Mouse (Mus musculus): ENCODE measurements around the gene Nol4l.

Nol4l gene

DNA sequence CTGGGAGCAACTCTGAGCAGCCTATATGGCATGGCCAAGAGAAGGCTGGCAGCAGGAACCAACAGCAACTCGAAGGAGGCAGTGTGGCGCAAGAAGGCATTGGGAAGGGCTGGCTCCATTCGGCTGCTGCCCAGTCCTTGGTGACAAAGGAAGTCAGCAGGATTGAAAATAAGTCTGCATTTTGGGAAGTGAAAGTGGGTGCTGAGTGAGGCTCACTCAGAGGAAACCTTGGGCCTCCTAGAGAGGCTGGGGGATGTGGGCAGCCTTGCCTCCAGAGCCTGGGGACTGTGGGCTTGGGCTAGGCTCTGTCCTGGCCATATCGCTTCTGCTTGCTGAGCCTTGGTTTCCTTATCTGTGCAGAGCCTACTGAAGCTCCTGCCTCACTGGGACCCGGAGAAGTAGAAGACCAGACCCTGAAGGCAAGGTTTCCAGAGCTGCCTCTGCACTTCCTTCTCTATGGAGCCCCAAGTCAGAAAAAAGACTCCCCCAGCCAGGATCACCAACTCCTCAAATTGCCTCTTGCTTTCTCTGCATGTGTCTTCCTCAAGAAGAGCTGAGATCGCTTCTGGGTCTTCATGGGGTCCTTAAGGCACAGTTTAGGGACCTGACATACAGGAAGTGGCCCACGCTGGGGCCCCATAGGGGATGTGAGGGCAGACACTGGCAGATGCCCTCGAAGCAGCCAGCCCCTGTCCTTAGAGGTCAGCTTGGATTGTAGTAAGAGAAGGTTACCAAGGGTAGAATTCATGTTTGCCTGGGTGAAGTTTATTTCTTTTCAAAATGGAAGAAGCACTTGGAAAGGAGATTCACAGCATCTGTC lies 14.3 kb upstream of the Nol4l start:
- peak; percentile 80 to 86 for DNase-seq (ENCODE audit: low read depth in 1 of 2, low spot score in 2 of 2)

DNA sequence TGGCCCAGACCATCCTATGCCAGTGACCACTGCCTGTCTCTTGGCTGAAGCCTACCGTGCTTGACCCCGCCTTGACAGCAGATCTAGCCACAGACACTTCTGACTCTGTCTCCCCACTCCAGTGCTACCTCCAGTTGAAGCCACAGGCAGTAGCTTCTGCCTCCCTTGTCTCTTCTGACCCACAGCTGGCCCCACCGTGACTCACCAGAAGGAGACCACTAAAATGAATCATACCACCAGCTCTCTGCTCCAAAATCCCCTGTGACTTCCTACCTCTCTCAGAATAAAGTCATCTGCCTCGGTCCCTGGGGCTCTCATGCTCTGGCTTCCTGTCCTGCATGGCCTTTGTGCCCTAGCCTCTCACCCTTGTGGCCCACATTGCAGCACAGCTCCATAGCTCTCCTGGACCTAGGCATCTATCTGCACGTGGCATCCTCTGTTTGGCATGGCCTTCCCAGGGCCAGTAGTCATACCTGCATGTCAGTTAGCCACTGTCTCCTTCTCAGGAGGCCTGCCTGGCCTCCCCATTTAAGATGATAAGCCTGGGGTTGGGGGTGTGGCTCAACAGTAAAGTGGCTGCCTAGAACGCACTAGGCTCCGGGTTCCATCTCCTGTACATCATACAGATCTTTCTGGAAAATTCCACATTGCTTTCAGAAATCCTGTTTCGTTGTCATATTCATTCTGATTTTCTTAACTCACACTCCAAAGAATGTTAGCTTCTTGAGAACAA lies 13.3 kb upstream of the Nol4l start:
- DNase-seq (ENCODE audit: low read depth in 1 of 2, low spot score in 2 of 2): no peak

- DNase-seq (ENCODE audit: low read depth in 1 of 2, low spot score in 2 of 2): no peak
Measured at GRCm38 (mm10) chr2:153538898-153539297, 9.1 kb upstream of the Nol4l start.

DNA sequence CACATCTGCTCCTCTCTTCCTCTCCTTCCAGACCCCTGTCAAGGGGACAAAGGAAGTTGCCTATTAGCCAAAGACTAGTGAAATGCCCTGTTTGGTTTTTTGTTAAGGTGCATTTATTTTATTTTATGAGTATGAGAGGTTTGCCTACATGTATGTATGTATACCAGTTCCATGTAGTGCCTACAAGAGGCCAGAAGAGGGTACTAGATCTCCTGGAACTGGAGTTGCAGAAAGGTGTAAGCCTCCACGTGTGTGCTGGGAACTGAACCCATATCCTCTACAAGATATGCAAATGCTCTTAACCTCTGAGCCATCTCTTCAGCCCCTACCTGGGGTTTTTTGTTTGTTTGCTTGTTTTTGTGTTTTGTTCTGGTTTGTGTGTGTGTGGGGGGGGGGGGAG lies 4.2 kb upstream of the Nol4l start:
- DNase-seq (ENCODE audit: low read depth in 1 of 2, low spot score in 2 of 2): no peak

- no peak for DNase-seq (ENCODE audit: low read depth in 1 of 2, low spot score in 2 of 2)
Measured at GRCm38 (mm10) chr2:153530948-153531347, 1.2 kb upstream of the Nol4l start.

- no peak for DNase-seq (ENCODE audit: low read depth in 1 of 2, low spot score in 2 of 2)
Measured at GRCm38 (mm10) chr2:153529365-153529781, 398 bp downstream of the Nol4l start.

DNA sequence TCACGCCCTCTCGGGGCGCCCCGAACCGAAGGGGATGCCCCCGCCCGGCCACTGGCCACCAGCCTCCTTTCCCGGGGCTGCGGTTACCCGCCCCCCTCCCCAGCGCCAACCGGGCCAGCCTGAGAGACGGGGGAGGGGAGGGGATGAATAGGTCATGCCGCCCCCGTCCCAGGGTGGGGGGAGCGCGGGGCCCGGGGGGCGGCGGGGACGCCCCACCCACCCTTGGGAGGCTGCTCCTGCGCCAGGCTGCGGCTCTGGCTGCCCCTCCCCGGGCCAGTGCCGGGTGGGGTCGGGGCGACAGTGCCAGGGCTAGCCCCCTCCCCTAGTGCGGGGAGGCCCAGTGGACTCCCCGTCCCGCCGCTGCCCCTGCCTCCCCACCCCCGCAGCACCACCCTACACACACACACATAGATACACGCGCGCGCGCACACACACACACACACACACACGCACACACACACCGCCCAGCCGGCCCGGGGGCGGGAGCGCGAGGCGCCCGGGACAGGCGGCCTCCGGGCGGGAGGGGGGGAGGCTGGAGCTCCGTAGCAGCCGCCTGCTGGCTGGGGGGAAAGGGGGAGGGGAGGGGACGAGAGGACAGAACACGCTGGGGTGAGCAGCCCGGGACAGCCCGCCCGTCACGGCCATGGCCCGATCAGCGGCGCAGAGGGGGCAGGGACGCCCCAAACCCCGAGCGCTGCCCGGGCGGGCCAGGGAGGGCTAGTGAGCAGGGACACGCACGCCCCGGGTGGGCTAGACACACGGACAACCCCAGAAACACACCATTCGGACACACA lies 1.0 kb downstream of the Nol4l start:
- no peak for DNase-seq (ENCODE audit: low read depth in 1 of 2, low spot score in 2 of 2)

DNA sequence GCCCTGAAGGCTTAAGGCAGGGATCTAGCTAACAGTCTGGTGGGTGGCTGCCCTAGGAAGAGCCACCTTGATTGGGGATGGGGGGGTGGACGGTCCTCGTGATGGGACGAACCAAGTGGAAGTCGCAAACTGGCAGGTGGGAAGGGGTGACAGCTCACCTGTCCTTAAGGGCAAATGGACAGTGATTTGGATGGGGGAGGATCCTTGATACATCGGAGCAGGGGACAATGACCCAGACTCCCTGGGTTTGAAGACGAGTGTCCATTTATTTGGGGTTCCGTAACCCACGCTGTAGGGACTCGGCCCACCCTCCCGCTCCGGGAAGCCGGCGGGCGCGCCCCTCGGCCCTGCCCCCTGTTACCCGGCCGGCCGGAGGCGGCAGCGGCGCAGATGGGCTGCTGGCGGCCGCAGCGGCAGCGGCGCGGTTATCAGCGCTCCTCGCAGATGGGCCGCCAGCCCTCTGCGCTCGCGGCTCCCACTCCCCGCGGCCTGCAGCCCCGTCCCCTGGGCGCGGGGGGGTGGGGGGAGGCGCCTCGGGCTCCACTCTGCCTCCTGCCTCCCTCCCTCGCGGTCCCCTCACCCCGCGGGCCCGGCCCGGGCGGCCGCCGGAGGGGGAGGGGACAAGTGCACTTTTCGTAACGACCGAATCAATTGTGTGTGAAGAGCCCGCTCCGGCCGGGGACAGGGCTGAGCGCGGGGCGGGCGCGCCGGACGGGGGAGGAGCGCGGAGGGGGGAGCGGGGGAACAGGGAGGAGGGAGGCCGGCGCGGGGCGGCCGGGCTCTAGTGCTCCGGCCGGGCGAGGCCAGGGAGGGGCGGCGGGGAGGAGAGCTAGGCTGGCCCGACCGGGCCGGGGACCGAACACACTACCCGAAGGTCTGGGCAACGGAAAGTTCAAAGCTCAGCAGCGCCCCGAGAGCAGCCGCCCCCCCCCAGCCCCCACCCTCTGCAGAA lies 1.9 kb downstream of the Nol4l start:
- DNase-seq (ENCODE audit: low read depth in 1 of 2, low spot score in 2 of 2): no peak

- no peak for DNase-seq (ENCODE audit: low read depth in 1 of 2, low spot score in 2 of 2)
Measured at GRCm38 (mm10) chr2:153526850-153527530, 2.8 kb downstream of the Nol4l start.

GRCm38 (mm10) chr2:153525906-153526311 lies 3.9 kb downstream of the Nol4l start:
- DNase-seq (ENCODE audit: low read depth in 1 of 2, low spot score in 2 of 2): no peak

DNA sequence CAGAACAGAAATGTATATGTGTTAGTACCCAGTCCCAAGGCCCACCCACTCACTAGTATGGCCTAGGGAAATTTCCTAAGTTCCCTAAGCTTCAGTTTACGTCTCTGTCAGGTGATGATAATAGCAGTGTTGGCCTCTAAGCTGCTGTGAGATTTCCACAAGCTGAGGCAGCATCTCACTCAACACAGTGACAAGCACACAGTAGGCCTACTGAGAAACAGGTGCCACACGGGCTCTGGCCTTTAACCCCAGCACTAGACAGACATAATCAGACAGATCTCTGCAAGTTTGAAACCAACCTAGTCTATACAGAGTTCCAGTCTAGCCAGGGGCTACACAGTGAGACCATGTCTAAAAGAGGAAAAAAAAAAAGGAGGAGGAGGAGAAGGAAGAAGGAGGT lies 5.0 kb downstream of the Nol4l start:
- no peak for DNase-seq (ENCODE audit: low read depth in 1 of 2, low spot score in 2 of 2)

- DNase-seq (ENCODE audit: low read depth in 1 of 2, low spot score in 2 of 2): no peak
Measured at GRCm38 (mm10) chr2:153523656-153524055, 6.1 kb downstream of the Nol4l start.

DNA sequence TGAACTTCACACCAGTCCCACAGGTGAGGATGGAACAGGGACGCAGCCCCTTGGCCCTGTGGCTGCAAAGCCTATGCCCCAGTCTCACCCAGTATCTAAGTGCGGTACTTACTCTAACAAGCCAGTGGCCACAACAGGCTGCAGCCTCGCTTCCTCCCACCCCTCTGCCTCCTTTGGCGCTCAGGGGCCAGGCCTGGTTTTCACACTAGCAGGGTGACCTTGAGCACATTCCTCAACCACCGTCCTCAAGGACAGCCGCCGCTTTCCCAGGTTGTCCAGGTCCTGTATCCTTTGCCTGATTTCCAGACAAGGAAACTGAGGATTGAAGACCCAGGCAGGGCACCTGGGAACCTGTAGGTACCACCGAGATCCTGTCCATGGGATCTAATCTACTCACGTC lies 6.6 kb downstream of the Nol4l start:
- DNase-seq (ENCODE audit: low read depth in 1 of 2, low spot score in 2 of 2): no peak

- no peak for DNase-seq (ENCODE audit: low read depth in 1 of 2, low spot score in 2 of 2)
Measured at GRCm38 (mm10) chr2:153522270-153522669, 7.5 kb downstream of the Nol4l start.

DNA sequence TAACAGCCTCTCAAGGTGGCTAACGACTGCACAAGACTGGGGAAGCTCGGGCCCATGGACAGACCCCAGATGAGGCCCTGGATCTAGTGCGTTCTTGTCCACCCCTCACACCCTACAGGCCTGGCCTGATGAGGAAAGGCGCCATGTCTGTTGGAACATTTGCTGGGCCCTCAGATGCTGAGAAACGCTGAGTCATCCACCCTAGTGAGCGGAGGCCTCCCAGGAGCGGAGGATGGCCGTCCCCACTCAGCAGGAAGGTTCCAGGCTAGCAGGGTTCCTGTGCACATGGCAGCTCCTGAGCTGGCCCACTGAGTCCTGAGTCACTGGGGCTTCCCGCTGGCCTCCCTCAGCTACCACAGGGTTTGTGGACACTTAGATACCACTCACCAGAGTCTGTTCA lies 9.7 kb downstream of the Nol4l start:
- DNase-seq (ENCODE audit: low read depth in 1 of 2, low spot score in 2 of 2): no peak

DNA sequence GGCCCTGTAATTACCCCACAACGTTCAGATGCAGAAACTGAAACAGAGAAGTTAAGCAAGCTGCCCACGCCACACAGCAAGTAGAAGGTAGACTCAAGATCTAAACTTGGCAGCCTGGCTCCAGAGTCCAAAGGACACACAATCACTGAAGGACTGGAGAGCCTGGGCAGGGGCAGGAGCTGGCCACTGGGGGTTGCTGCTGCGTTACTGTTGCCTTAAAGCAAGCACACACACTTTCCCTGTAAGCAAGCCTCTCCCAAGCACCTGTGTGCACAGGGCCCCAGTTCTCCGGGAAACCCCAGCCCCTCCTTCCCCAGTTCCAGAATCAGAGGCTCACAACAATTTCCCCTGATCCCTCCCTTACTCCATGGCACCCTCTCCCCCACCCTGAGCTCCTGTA lies 12.8 kb downstream of the Nol4l start:
- no peak for DNase-seq (ENCODE audit: low read depth in 1 of 2, low spot score in 2 of 2)

GRCm38 (mm10) chr2:153515582-153515981 lies 14.2 kb downstream of the Nol4l start:
- DNase-seq (ENCODE audit: low read depth in 1 of 2, low spot score in 2 of 2): no peak

- no peak for DNase-seq (ENCODE audit: low read depth in 1 of 2, low spot score in 2 of 2)
Measured at GRCm38 (mm10) chr2:153514497-153515380, 15.0 kb downstream of the Nol4l start.

GRCm38 (mm10) chr2:153513983-153514382 lies 15.8 kb downstream of the Nol4l start:
- no peak for DNase-seq (ENCODE audit: low read depth in 1 of 2, low spot score in 2 of 2)
